Mouse (Mus musculus) forebrain, postnatal 0 days (tissue): ENCODE data around the gene Naaladl2. TPM values are rescaled to one million over a fixed set of nuclear protein-coding genes. Genes with fewer than 3 reads are reported as not detected.

Experiments used
- ATAC-seq: fragments of 200-750 bp; cut with Nextera tagmentation; 2 replicates; pipeline ENCODE4 v1.8.0; 2017; ENCODE audit warnings: mild to moderate bottlenecking, moderate library complexity
- DNase-seq: peaks from one replicate; pipeline ENCODE4 v3.0.0-alpha.2; 2015
- H3K27ac ChIP-seq: fragments of 300-500 bp; sonication (generic); 2 replicates; pipeline ENCODE4 v1.5.1; 2014; ENCODE audit warnings: low read depth, mild to moderate bottlenecking, antibody characterized with exemption, low read length, moderate library complexity, mixed read lengths
- H3K27me3 ChIP-seq: fragments of 300-500 bp; sonication (generic); 2 replicates; pipeline ENCODE4 v1.6.1; 2014; ENCODE audit warnings: mild to moderate bottlenecking, low read length, mixed read lengths; ENCODE audit not compliant: insufficient read depth
- H3K36me3 ChIP-seq: fragments of 300-500 bp; sonication (generic); 2 replicates; pipeline ENCODE4 v1.6.1; 2014; ENCODE audit warnings: mild to moderate bottlenecking, moderate library complexity; ENCODE audit not compliant: insufficient read depth
- H3K4me1 ChIP-seq: fragments of 300-500 bp; sonication (generic); 2 replicates; pipeline ENCODE4 v1.6.1; 2014; ENCODE audit warnings: antibody characterized with exemption; ENCODE audit not compliant: insufficient read depth
- H3K4me2 ChIP-seq: fragments of 300-500 bp; sonication (generic); 2 replicates; pipeline ENCODE4 v1.6.1; 2014; ENCODE audit warnings: low read depth, mild to moderate bottlenecking, moderate library complexity
- H3K4me3 ChIP-seq: fragments of 300-500 bp; sonication (generic); 2 replicates; pipeline ENCODE4 v1.5.1; 2014; ENCODE audit warnings: low read depth, low read length, mixed read lengths
- H3K9ac ChIP-seq: fragments of 300-500 bp; sonication (generic); 2 replicates; pipeline ENCODE4 v1.6.1; 2014; ENCODE audit warnings: mild to moderate bottlenecking
- H3K9me3 ChIP-seq: fragments of 300-500 bp; sonication (generic); 2 replicates; pipeline ENCODE4 v1.6.1; 2016; ENCODE audit warnings: low read length
- CTCF ChIP-seq: sonication (generic); IDR thresholded peaks from 2 replicates; pipeline ENCODE4 v1.5.1; 2016; ENCODE audit warnings: antibody characterized with exemption, control low read depth, low read depth
- WGBS: fragments of 180-500 bp; shearing (Covaris S2); extraction: QIAGEN DNeasy Blood & Tissue Kit; methylation state at CpG from one replicate; pipeline ENCODE4 v1.1.7; 2014; 5-methylcytosine and 5-hydroxymethylcytosine counted together
- polyA plus RNA-seq: library from polyadenylated mRNA; unstranded; fragments of >200 nt; fragmentation: Nextera tagmentation; extraction: Ambion mirVana; gene quantifications from 2 replicates; pipeline ENCODE4 v1.2.1, GENCODE M21; 2015
- total RNA-seq: library from RNA; depleted of rRNA; stranded (reverse); fragments of >200 nt; gene quantifications from 2 replicates; pipeline ENCODE4 v1.2.3, GENCODE M21; 2014

Gene Naaladl2
- total and polyA plus RNA-seq, 2 experiments from 2014 or later = 0.65 to 1.4 TPM

DNA sequence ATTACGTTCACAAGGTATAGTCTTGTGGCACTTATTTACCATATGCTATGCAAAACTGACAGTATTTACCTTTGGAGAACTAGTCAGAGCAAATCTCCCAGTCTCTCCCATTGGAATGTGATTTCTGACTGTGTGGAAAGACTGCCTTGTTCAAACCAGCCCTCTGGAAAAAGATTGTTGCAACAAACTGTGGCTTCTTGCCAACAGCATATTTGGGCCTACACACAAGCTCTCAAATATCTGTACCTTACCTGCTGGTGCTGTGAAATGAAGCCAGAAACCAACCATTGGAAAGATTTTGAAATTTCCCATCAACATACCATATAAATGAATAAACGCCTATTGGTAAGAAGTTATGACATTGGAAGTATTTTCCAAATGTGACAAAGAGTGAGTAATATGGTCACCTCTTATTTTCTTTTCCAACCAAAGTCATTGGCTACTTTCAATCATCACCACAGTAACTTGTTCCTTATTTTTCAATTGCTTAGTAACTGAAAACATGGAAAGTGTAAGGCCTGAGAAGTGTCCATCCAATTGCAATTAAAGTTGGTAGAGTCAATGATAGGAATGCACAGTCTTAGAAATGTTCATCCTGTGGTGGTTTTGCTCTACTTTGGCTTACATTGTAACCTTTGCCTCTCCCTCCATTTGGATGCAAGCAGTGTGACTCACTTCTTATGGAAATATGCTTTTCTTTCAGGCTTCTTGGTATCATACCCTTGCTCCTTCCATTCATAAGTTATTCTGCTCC, 453.7 kb downstream of the Naaladl2 start:
- WGBS = 94% methylated on average over 2 of the region's 2 CpGs
- H3K27me3 ChIP-seq = no peaks in the 10 kb centered on the region
- DNase-seq (no peak), ATAC-seq (no peak)
- no peak for TF ChIP-seq CTCF
- no peak overlapping the region for H3K4me2 ChIP-seq
- H3K9me3 ChIP-seq = no peaks in the 10 kb centered on the region
- H3K27ac ChIP-seq = no peak overlapping the region
- H3K36me3 ChIP-seq = no peaks in the 10 kb centered on the region
- H3K9ac ChIP-seq = no peak overlapping the region
- H3K4me3 ChIP-seq = no peak overlapping the region
- H3K4me1 ChIP-seq = no peaks in the 10 kb centered on the region

DNA sequence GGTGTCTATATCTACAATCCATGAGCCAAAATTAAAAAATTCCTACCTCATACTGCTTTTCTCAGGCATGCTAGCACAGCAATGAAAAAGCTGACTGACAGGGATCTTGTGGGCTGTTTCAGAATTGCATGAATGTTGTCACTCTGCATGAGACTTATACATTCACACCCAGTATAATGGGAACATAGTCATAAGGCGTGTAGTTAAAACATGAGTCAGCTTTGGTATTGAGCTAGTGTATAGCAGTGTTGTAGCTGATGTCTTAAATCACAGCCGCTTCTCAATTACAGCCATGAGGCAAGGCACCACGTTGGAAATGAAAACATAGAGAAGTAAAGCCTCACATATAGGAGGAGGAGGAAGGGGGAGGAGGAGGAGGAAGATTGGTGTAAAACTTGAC, 473.6 kb downstream of the Naaladl2 start:
- H3K4me3 ChIP-seq = no peak overlapping the region
- H3K27ac ChIP-seq = no peak overlapping the region
- 76% methylated on average over 3 of the region's 3 CpGs for WGBS
- no peak overlapping the region for H3K9ac ChIP-seq
- no peak for TF ChIP-seq CTCF
- H3K9me3 ChIP-seq = no peaks in the 10 kb centered on the region
- H3K36me3 ChIP-seq = no peaks in the 10 kb centered on the region
- ATAC-seq (no peak), DNase-seq (no peak)
- H3K4me1 ChIP-seq = no peaks in the 10 kb centered on the region
- H3K4me2 ChIP-seq = no peak overlapping the region
- H3K27me3 ChIP-seq = no peaks in the 10 kb centered on the region

DNA sequence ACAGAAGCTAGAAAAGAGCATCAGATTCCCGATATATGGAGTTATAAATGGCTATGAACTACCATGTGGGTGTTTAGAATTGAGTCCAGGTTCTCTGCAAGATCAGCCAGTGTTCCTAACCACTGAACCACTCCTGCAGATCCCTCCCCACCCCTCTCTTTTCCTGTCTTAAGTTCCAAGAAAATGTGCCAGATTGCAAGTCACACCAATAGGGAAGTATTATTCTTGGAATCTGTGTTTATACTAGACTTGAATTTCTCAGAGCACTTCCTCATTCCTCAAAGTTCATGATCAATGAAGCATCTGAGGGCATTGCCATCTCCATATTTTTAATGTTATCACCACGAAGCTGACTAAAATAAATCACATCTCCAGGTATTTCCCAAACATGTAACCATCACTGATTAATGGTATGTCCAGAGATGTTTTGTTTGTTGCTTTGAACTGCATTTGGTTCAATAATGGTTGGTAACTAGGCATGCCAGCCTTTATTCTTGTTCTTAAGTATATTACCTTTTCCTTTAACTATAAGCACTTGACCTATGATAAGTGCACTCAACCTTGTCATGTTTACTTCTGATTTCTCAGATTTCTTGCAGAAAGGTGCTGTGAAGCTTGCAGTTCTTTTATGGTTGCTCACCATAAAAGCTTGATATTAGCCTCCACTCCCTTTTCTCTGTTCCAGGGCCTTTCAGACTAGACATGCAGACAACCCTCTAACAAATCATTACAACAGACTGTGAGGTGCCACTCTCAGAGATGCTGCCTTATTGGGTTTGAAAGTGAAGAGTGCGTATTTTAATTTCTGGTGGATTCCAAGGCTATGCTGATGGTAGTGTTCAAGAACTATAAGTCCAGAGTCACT, 475.8 kb downstream of the Naaladl2 start:
- Histone ChIP-seq H3K27ac (no peak overlapping the region), H3K9me3 (no peaks in the 10 kb centered on the region), H3K4me1 (no peaks in the 10 kb centered on the region), H3K4me3 (no peak overlapping the region), H3K36me3 (no peaks in the 10 kb centered on the region), H3K27me3 (no peaks in the 10 kb centered on the region), H3K4me2 (no peak overlapping the region), H3K9ac (no peak overlapping the region)
- DNase-seq = no peak
- no peak for ATAC-seq
- no peak for TF ChIP-seq CTCF
- 90% methylated on average over 3 of the region's 3 CpGs for WGBS

DNA sequence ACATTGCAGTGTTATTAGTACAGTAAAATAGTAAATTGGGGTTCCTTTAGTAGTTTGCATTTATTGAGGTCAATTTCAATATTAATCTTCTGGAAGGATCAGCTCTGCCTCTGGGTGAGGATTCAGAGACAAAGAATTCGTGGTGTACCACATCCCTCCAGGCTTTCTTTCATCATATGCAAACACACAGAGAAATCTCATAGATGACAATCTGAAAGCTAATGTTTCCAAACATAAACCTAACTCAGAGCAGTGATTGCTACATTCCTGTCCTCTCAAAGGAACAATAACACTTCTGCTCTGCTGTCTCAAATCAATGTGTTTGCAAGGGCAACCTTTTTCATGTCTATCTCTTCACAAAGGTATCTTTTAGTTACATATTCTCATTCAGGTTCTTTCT, 478.7 kb downstream of the Naaladl2 start:
- Histone ChIP-seq H3K9me3 (no peaks in the 10 kb centered on the region), H3K4me1 (no peaks in the 10 kb centered on the region), H3K27ac (no peak overlapping the region), H3K4me3 (no peak overlapping the region), H3K4me2 (no peak overlapping the region), H3K9ac (no peak overlapping the region), H3K36me3 (no peaks in the 10 kb centered on the region), H3K27me3 (no peaks in the 10 kb centered on the region)
- ATAC-seq (no peak), DNase-seq (no peak)
- 71% methylated on average over 1 of the region's 1 CpGs for WGBS
- TF ChIP-seq CTCF = no peak

DNA sequence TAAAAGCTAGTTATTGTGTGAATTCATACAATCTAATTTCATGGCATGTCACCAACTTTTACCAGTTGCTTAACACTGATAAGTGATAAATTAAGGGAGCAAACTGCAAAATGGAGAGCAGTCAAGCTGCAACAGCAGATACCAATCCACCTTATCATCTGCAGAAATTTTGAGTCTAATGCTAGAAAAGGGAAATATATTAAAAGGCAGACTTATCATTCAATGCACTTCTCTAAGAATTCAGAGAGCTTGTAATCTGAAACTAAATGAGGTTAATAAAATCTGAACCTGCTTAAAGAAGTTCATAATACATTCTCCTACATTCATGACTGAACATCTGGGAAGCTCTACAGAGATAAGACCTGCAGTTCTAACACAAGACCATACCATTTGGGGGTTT, 480.3 kb downstream of the Naaladl2 start:
- ATAC-seq (no peak), DNase-seq (no peak)
- H3K27ac ChIP-seq = no peak overlapping the region
- no peak for TF ChIP-seq CTCF
- H3K9me3 ChIP-seq = no peaks in the 10 kb centered on the region
- H3K4me1 ChIP-seq = no peaks in the 10 kb centered on the region
- H3K27me3 ChIP-seq = no peaks in the 10 kb centered on the region
- H3K9ac ChIP-seq = no peak overlapping the region
- H3K4me2 ChIP-seq = no peak overlapping the region
- H3K36me3 ChIP-seq = no peaks in the 10 kb centered on the region
- no peak overlapping the region for H3K4me3 ChIP-seq

DNA sequence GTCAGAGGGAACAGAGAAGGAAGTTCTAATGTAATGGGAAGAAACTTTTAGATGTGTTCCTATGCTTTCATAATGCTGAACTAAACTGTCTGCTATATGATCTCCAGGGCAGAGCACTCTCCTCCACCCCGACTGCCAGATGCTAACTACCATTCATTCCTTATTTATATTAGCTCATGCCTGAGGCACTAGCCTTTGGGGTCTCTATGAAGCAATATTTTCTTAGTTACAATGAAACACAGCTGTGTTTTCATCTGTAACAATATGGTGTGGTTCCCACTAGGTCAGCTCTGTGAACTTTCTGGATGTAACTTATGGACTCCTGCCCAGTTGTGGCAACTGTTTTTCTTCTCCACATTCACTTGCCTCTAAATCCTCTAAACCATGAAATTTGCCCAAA, 514.0 kb downstream of the Naaladl2 start:
- no peaks in the 10 kb centered on the region for H3K9me3 ChIP-seq
- no peak overlapping the region for H3K4me2 ChIP-seq
- DNase-seq (no peak), ATAC-seq (no peak)
- H3K9ac ChIP-seq = no peak overlapping the region
- H3K4me1 ChIP-seq = no peaks in the 10 kb centered on the region
- 55% methylated on average over 1 of the region's 1 CpGs for WGBS
- no peak overlapping the region for H3K4me3 ChIP-seq
- H3K27ac ChIP-seq = no peak overlapping the region
- no peaks in the 10 kb centered on the region for H3K27me3 ChIP-seq
- no peak for TF ChIP-seq CTCF
- no peaks in the 10 kb centered on the region for H3K36me3 ChIP-seq

DNA sequence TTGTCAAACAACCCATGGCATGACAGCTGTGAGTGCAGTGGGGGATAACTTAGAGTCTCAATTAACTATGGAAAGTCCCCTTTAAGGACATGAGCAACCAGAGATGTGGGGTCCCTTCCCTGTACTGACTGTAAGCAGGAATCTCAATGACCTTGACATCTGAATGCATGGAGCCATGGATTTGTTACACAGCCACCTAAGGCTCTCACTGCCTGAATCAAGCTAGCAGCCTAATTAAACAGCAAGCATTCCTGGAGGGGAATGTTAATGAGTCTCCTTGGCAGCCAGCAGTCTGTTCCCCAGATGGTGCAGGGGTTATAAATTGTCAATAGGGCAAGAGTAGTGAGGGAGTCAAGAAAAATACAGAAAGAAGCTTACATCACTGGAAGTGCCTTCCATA, 538.6 kb downstream of the Naaladl2 start:
- no peaks in the 10 kb centered on the region for H3K36me3 ChIP-seq
- ATAC-seq (peak; percentile 42), DNase-seq (no peak)
- no peaks in the 10 kb centered on the region for H3K4me1 ChIP-seq
- H3K27ac ChIP-seq = no peak overlapping the region
- no peak overlapping the region for H3K4me2 ChIP-seq
- H3K9ac ChIP-seq = no peak overlapping the region
- H3K9me3 ChIP-seq = no peaks in the 10 kb centered on the region
- TF ChIP-seq CTCF = no peak
- H3K27me3 ChIP-seq = no peaks in the 10 kb centered on the region
- no peak overlapping the region for H3K4me3 ChIP-seq
